Mouse (Mus musculus) T-helper 1 cell (primary cell): ENCODE data around the gene 1110032A03Rik.

Source experiments
- in situ Hi-C: fragments of 300-600 bp; cut with MboI, MseI; formaldehyde crosslinking; loops from one replicate; pipeline ENCODE4 v1.15.1; 2025; ENCODE audit warnings: high pct_unique_total_duplicates

1110032A03Rik gene

GRCm38 (mm10) chr9:50774026-50774462 is 1.3 kb downstream of the 1110032A03Rik start:
- in situ Hi-C loops = loop anchor here (25.0 kb wide), 1 partner anchor 1712 kb away; the partner anchor contains the start of gene Zw10

DNA sequence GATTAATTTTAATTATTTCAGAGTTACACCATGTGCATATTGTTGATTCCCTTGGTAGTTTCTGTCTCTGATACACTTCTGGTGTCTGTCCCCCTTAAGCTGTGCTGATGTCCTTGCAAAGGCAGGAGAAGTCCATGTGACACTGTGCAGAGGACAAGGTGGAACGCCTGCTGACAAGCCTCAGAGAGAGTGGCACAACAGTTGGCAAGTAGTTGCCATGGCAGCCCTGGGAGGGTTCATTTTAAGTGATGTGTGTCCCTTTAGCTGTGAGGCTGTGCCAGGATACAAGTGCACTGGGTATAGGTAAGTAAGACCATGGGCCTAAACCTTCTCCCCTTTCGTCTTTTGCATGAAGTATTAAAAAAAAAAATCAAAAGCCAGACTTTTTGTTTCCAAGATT is 5.3 kb downstream of the 1110032A03Rik start:
- in situ Hi-C loops = loop anchor here (25.0 kb wide), 1 partner anchor 1708 kb away; the partner anchor contains the start of gene Zw10

DNA sequence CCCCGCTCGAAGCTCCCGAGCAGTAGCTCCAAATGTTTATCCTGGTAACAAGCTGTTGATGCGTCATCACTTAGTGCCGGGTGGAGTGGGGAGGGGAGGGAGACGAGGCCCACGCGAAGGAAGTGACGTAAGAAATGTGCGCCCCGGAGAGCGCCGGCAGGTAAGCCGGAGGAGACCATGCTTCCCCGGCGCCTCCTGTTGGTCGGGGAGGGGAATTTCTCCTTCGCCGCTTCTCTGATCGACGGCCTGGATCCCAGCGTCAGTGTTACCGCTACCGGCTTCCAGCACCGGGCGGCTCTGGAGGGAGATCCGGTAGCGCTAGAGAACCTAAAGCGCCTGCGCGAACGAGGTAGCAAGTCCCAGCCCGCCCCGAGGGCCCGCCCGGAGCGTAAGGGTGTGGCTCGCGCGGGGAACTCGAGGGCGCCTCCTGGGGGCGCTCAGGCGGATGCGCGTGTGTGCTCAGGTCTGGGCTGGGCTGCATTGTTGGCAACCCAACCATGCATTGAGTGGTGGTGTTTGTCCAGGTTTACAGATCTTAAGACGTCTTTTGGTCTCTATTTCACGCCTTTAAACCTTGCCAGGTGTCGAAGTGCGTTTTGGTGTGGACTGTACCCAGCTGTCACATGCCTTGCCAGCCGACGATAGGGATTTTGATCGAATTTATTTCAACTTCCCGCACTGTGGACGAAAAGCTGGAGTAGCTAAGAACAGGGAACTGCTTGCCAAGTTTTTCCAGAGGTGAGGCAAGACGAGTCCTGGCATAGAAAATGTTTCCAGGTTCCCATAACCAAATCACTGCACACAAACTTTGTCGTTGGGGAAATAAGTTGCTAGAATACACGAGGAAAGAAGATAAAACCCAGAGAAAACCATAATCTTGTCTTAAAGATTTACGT is 7.0 kb downstream of the 1110032A03Rik start, which contains the start of gene Fdxacb1:
Gene Fdxacb1, plus strand, starts transcription at position 130 of the 896 bp plus-strand sequence.
- in situ Hi-C loops = loop anchor here (25.0 kb wide), 1 partner anchor 1706 kb away; the partner anchor contains the start of gene Zw10

GRCm38 (mm10) chr9:50767531-50768106 is 7.7 kb downstream of the 1110032A03Rik start:
- in situ Hi-C loops = loop anchor here (25.0 kb wide), 1 partner anchor 1705 kb away; the partner anchor contains the start of gene Zw10

DNA sequence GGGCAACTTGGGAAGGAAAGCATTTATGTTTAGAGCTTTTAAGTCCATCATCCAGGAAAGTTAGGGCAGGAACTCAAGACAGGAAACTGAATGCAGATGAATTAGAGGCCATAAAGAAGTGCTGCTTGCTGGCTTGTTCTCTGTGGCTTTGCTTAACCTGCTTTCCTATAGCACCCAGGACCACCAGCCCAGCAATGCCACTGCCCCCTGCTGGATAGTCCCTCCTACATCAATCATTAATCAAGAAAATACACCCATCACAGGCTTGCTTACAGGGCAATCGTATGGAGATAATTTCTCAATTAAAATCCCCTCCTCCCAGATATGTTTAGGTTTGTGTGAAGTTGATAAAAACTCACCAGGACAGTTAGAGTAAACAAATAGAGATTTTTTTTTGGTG is 12.0 kb downstream of the 1110032A03Rik start:
- in situ Hi-C loops = loop anchor here (25.0 kb wide), 1 partner anchor 1701 kb away; the partner anchor contains the start of gene Zw10

- in situ Hi-C loops = loop anchor here (25.0 kb wide), 1 partner anchor 1699 kb away; the partner anchor contains the start of gene Zw10
Measured at GRCm38 (mm10) chr9:50761520-50762243, 13.6 kb downstream of the 1110032A03Rik start.

- in situ Hi-C loops = loop anchor here (25.0 kb wide), 1 partner anchor 1694 kb away; the partner anchor contains the start of gene Zw10
Measured at GRCm38 (mm10) chr9:50756711-50757110, 18.6 kb downstream of the 1110032A03Rik start.

DNA sequence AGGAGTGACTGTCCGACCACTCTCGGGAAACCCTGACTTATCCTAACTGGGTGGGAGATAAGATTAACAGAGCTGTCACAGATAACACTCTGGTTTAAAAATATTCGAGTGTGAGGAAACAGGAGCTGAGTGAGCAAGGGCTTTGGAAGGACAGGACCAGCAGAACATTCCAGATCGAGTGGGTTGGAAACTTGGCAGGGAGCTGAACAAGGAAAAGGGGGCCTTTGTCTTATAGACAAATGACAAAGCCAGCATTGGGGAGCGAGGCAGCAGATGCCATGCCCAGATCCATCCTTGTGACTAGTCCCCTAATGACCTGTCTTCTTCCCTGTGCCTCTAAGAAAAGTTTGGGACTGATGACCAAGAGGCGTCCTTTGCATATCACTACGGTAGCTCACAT is 21.4 kb downstream of the 1110032A03Rik start:
- in situ Hi-C loops = loop anchor here (25.0 kb wide), 1 partner anchor 1692 kb away; the partner anchor contains the start of gene Zw10

DNA sequence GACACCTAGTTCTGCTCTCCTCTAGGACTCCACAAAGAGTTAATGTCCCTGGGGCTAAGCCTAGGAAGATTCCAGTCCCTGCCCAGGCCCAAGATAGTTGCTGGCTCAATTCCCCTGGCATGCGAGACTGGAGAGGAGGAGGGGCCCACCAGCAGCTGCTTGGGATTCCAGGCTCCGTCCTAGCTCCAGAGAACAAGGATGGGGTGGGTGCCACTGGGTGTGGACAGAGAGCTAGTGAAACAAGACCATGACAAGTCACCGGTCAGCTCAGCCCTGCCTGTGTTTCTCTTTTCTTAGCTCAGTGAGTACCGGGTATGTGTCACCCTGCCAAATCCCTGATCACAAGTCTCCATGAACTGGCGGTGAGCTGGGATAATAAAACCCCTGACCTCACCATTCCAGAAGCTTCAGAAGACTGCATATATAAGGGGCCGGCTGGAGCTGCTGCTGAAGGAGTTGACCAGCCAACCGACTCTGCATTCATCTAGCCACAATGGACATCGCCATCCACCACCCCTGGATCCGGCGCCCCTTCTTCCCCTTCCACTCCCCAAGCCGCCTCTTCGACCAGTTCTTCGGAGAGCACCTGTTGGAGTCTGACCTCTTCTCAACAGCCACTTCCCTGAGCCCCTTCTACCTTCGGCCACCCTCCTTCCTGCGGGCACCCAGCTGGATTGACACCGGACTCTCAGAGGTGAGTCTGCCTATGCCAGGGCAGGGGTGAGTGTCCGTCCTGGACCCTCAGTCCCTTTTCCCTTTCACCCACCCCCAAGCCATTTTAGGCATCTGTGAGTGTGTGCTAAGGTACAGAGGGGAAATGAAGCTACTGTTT is 22.3 kb downstream of the 1110032A03Rik start:
- in situ Hi-C loops = loop anchor here (25.0 kb wide), 1 partner anchor 1691 kb away; the partner anchor contains the start of gene Zw10

DNA sequence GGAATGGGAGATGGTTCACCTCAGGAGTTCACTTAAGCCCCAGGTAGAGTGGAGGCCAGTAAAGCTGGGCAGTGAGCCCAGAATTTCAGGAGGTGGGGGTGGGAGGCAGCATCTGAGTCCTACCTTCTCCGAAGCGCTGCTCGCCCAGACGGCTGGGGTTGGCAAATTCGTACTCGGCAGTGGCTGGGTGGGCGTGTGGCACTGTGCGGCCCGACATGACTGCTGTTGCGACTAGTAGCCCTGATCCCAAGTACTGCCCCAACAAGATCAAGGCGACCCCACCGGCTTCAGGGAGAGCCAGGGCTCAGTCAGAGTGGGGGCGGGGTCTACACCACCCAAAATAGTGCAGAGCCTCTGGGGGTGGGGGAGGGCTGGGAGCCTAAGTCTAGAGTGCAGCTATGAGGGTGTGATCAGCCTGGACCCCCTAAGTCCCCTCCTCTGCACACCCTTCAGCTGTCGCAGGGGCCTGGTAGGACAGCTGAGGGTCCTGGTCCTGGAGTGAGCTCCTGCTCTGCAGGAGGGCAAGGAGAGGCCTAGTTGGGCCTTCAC is 23.2 kb downstream of the 1110032A03Rik start, which contains the start of gene Hspb2:
Gene Hspb2, minus strand, starts transcription at position 301 of the 549 bp plus-strand sequence.
- in situ Hi-C loops = loop anchor here (25.0 kb wide), 1 partner anchor 1690 kb away; the partner anchor contains the start of gene Zw10

- in situ Hi-C loops = loop anchor here (25.0 kb wide), 1 partner anchor 1689 kb away; the partner anchor contains the start of gene Zw10
Measured at GRCm38 (mm10) chr9:50751323-50751722, 24.0 kb downstream of the 1110032A03Rik start, which contains the start of gene Cryab. Cryab (plus strand) TSS chr9:50751325.

GRCm38 (mm10) chr9:50750706-50751105 is 24.6 kb downstream of the 1110032A03Rik start:
- in situ Hi-C loops = loop anchor here (25.0 kb wide), 1 partner anchor 1688 kb away; the partner anchor contains the start of gene Zw10

- in situ Hi-C loops = no loop called here
Measured at GRCm38 (mm10) chr9:50746214-50746677, 29.1 kb downstream of the 1110032A03Rik start, which contains the start of gene 2310030G06Rik. 2310030G06Rik (minus strand) TSS chr9:50746536.

- in situ Hi-C loops = no loop called here
Measured at GRCm38 (mm10) chr9:50745806-50746205, 29.5 kb downstream of the 1110032A03Rik start.

GRCm38 (mm10) chr9:50742744-50743143 is 32.6 kb downstream of the 1110032A03Rik start:
- in situ Hi-C loops = no loop called here

DNA sequence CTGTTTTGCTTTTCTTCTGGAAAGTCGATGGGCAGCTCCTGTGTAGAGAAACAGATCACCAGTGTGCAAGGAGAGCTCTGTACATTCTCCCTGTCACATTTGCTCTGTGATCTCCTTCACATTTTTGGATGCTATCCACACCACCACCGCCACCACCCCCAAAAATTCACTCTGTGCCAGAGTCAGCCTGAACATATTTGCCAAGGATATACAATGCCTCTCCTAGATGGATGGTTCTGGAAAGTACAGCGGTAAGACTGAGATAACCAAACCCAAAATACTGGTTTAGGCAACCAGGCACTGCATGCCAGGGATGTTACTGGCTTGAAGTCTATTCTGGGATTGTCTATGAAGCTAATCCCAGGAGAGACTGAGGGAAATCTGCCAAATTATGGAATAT is 33.1 kb downstream of the 1110032A03Rik start:
- in situ Hi-C loops = no loop called here

DNA sequence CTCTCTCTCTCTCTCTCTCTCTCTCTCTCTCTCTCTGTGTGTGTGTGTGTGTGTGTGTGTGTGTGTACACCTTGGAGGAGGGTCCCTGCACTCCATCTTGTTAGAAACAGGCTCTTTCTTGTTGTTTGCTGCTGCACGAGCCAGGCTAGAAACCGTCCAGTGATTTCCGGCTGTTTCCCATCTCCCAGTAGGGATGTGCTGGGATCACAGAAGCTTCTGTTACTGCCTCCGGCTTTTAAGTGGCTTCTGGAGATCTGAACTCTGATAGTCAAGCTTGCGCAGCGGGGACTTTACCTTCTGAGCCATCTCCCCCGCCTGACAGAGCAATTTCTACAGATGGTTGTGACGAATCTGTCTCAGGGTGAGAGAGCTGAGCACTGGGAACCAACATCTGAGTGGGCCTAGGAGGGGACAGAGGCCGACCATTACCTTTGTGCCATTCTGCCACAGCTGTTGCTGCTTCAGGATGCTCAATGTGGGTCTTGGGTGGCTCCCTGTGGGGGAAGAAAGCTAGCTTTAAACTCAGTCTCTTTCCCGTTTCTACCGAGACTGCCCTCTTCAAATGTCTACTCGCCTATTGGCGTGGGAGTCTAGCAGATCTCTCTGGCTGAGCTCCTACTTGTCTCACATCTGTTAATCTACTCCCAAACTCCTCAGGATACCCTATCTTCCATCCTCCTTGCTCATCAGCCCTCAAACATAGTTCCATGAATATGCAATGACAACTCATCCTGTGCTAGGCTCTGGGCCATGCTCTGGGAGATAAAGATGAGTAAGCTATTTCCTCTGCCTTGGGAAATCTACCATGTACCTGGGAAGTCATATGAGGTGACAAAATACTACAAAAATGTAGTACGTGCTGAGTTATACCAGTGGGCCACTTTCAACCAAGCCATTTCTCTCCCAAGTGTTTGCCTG is 34.2 kb downstream of the 1110032A03Rik start:
- in situ Hi-C loops = no loop called here
